Mouse (Mus musculus): Measurements from ENCODE around the gene Zbtb25. TPM values are rescaled to one million over a fixed set of nuclear protein-coding genes. Genes with fewer than 3 reads are reported as not detected.

Zbtb25 gene
- 18.2 and 19.0 TPM in 2 replicates for polyA plus RNA-seq (2016; fragmentation: Nextera tagmentation; extraction: Ambion mirVana)

GRCm38 (mm10) chr12:76369206-76369977, at the start of gene Zbtb25:
Zbtb25 (minus strand) TSS chr12:76369602.
- Histone ChIP-seq H3K4me1 (peaks cover 61% of the 10 kb centered on the region), H3K4me3 (peak within 1 kb of the TSS; percentile 94), H3K27me3 (ENCODE audit: low read depth, poor library complexity, severe bottlenecking) (no peaks in the 10 kb centered on the region), H3K36me3 (peaks cover 2% of the 10 kb centered on the region; the same call in 1 of the 2 replicates), H3K9me3 (replicated peaks) (no peaks in the 10 kb centered on the region), H3K27ac (replicated peaks) (peak within 1 kb of the TSS; percentile 100)
- WGBS = under 1% methylated on average over 96 of the region's 96 CpGs
- DNase-seq (ENCODE audit: low spot score) = peak; percentile 87

GRCm38 (mm10) chr12:76418346-76418745, 48.9 kb upstream of the Zbtb25 start:
- H3K36me3 ChIP-seq = no peaks in the 10 kb centered on the region
- H3K4me3 ChIP-seq = no peak overlapping the region
- no peak overlapping the region for H3K27ac ChIP-seq (replicated peaks)
- no peak for DNase-seq (ENCODE audit: low spot score)
- peaks cover 5% of the 10 kb centered on the region; the same call in 1 of the 2 replicates for H3K9me3 ChIP-seq (replicated peaks)
- H3K4me1 ChIP-seq = peaks cover 6% of the 10 kb centered on the region
- H3K27me3 ChIP-seq (ENCODE audit: low read depth, poor library complexity, severe bottlenecking) = peaks cover 33% of the 10 kb centered on the region
- WGBS = 94% methylated on average over 5 of the region's 5 CpGs

- 2% methylated on average over 37 of the region's 37 CpGs for WGBS
- no peaks in the 10 kb centered on the region for H3K36me3 ChIP-seq
- DNase-seq (ENCODE audit: low spot score) = peak; percentile 49
- H3K27ac ChIP-seq (replicated peaks) = no peak within 1 kb of the TSS
- H3K27me3 ChIP-seq (ENCODE audit: low read depth, poor library complexity, severe bottlenecking) = peaks cover 33% of the 10 kb centered on the region
- H3K9me3 ChIP-seq (replicated peaks) = peaks cover 5% of the 10 kb centered on the region; the same call in 1 of the 2 replicates
- peaks cover 6% of the 10 kb centered on the region for H3K4me1 ChIP-seq
- H3K4me3 ChIP-seq = peak within 1 kb of the TSS; percentile 55
These were observed 48.0 kb upstream of the Zbtb25 start, which contains the start of gene Ppp1r36 for GRCm38 (mm10) chr12:76417433-76417854. Ppp1r36 (plus strand) TSS chr12:76417538.

GRCm38 (mm10) chr12:76415383-76416010, 46.1 kb upstream of the Zbtb25 start:
- Histone ChIP-seq H3K9me3 (replicated peaks) (peaks cover 5% of the 10 kb centered on the region; the same call in 1 of the 2 replicates), H3K4me1 (peaks cover 6% of the 10 kb centered on the region), H3K36me3 (no peaks in the 10 kb centered on the region), H3K27ac (replicated peaks) (no peak overlapping the region), H3K4me3 (no peak overlapping the region), H3K27me3 (ENCODE audit: low read depth, poor library complexity, severe bottlenecking) (peaks cover 33% of the 10 kb centered on the region)
- DNase-seq (ENCODE audit: low spot score) = no peak
- 90% methylated on average over 12 of the region's 12 CpGs for WGBS

- H3K36me3 ChIP-seq = no peaks in the 10 kb centered on the region
- H3K9me3 ChIP-seq (replicated peaks) = no peaks in the 10 kb centered on the region
- no peak for DNase-seq (ENCODE audit: low spot score)
- WGBS = 71% methylated on average over 4 of the region's 4 CpGs
- peaks cover 48% of the 10 kb centered on the region for H3K27me3 ChIP-seq (ENCODE audit: low read depth, poor library complexity, severe bottlenecking)
- no peak overlapping the region for H3K4me3 ChIP-seq
- H3K4me1 ChIP-seq = peaks cover 21% of the 10 kb centered on the region
- H3K27ac ChIP-seq (replicated peaks) = no peak overlapping the region
These were observed 39.8 kb upstream of the Zbtb25 start for GRCm38 (mm10) chr12:76409166-76409565.

GRCm38 (mm10) chr12:76407184-76407583, 37.8 kb upstream of the Zbtb25 start:
- no peaks in the 10 kb centered on the region for H3K36me3 ChIP-seq
- peaks cover 58% of the 10 kb centered on the region for H3K27me3 ChIP-seq (ENCODE audit: low read depth, poor library complexity, severe bottlenecking)
- H3K4me1 ChIP-seq = peaks cover 31% of the 10 kb centered on the region
- WGBS = 53% methylated on average over 1 of the region's 1 CpGs
- no peak overlapping the region for H3K4me3 ChIP-seq
- DNase-seq (ENCODE audit: low spot score) = no peak
- H3K27ac ChIP-seq (replicated peaks) = no peak overlapping the region
- H3K9me3 ChIP-seq (replicated peaks) = no peaks in the 10 kb centered on the region

DNA sequence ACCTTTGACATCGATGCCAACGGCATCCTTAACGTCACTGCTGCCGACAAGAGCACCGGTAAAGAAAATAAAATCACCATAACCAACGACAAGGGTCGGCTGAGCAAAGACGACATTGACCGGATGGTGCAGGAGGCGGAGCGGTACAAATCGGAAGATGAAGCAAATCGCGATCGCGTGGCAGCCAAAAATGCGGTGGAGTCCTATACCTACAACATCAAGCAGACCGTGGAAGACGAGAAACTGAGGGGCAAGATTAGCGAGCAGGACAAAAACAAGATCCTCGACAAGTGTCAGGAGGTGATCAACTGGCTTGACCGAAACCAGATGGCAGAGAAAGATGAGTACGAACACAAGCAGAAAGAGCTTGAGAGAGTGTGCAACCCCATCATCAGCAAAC, 36.6 kb upstream of the Zbtb25 start:
- Histone ChIP-seq H3K4me1 (peaks cover 31% of the 10 kb centered on the region), H3K27me3 (ENCODE audit: low read depth, poor library complexity, severe bottlenecking) (peaks cover 68% of the 10 kb centered on the region), H3K36me3 (no peaks in the 10 kb centered on the region), H3K4me3 (peak overlapping the region; percentile 69), H3K27ac (replicated peaks) (no peak overlapping the region), H3K9me3 (replicated peaks) (no peaks in the 10 kb centered on the region)
- WGBS = 4% methylated on average over 23 of the region's 23 CpGs
- DNase-seq (ENCODE audit: low spot score) = peak; percentile 45

DNA sequence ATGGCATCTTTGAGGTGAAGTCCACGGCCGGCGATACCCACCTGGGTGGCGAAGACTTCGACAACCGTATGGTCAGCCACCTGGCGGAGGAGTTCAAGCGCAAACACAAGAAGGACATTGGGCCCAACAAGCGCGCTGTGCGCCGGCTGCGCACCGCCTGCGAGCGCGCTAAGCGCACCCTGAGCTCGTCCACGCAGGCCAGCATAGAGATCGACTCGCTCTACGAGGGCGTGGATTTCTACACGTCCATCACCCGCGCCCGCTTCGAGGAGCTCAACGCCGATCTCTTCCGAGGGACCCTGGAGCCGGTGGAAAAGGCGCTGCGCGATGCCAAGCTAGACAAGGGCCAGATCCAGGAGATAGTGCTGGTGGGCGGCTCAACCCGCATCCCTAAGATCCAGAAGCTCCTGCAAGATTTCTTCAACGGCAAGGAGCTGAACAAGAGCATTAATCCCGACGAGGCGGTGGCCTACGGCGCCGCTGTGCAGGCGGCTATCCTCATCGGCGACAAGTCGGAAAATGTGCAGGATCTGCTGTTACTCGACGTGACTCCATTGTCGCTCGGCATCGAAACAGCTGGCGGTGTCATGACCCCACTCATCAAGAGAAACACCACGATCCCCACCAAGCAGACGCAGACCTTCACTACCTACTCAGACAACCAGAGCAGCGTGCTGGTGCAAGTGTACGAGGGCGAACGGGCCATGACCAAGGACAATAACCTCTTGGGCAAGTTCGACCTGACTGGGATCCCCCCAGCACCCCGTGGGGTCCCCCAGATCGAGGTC, 36.0 kb upstream of the Zbtb25 start:
- Histone ChIP-seq H3K4me3 (peak overlapping the region; percentile 69), H3K27ac (replicated peaks) (no peak overlapping the region), H3K4me1 (peaks cover 31% of the 10 kb centered on the region), H3K27me3 (ENCODE audit: low read depth, poor library complexity, severe bottlenecking) (peaks cover 68% of the 10 kb centered on the region), H3K9me3 (replicated peaks) (no peaks in the 10 kb centered on the region), H3K36me3 (no peaks in the 10 kb centered on the region)
- DNase-seq (ENCODE audit: low spot score) = peak; percentile 58
- 3% methylated on average over 64 of the region's 64 CpGs for WGBS

- no peak for DNase-seq (ENCODE audit: low spot score)
- no peaks in the 10 kb centered on the region for H3K9me3 ChIP-seq (replicated peaks)
- no peak overlapping the region for H3K27ac ChIP-seq (replicated peaks)
- peaks cover 31% of the 10 kb centered on the region for H3K4me1 ChIP-seq
- peaks cover 68% of the 10 kb centered on the region for H3K27me3 ChIP-seq (ENCODE audit: low read depth, poor library complexity, severe bottlenecking)
- 9% methylated on average over 20 of the region's 20 CpGs for WGBS
- no peaks in the 10 kb centered on the region for H3K36me3 ChIP-seq
- peak overlapping the region; percentile 69 for H3K4me3 ChIP-seq
These were observed 35.4 kb upstream of the Zbtb25 start for GRCm38 (mm10) chr12:76404836-76405182.

DNA sequence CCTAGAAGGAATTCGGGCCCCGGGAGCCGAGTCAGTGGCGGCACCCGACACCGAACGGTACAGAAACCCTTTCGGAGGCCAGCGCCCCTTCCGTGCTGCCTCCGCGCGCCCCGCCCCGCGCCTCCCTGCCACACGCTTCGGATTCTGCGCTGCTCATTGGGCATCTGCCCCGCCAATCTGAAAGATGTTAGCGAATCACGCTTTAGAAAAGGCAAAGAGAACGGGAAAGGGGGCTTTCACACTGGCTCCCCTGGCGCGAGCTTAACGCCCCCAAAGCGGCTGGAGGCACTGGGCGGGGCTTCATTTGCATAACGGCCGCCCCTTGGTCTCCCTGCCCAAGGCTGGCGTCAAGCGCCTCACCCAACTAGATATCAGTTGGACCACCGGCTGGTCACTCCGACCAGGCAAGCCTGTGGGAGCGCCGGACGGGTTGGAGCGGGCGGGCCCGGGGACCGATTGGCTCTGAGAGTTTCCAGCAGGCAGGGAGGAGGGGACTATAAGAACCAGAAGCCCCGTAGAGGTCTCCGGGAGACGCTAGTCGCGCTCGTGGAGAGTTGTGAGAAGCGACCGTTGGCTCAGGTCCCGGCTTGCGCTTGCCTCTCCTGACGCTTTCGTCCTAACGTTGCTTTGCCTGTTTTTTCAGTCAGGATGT, 34.6 kb upstream of the Zbtb25 start, which contains the start of gene Hspa2:
Gene Hspa2 (plus strand): TSS at position 291 of the 652 bp plus-strand sequence.
- Histone ChIP-seq H3K4me3 (peak within 1 kb of the TSS; percentile 69), H3K36me3 (no peaks in the 10 kb centered on the region), H3K4me1 (peaks cover 31% of the 10 kb centered on the region), H3K9me3 (replicated peaks) (no peaks in the 10 kb centered on the region), H3K27me3 (ENCODE audit: low read depth, poor library complexity, severe bottlenecking) (peaks cover 68% of the 10 kb centered on the region), H3K27ac (replicated peaks) (peak within 1 kb of the TSS; percentile 92)
- under 1% methylated on average over 54 of the region's 54 CpGs for WGBS
- DNase-seq (ENCODE audit: low spot score) = peak; percentile 98

DNA sequence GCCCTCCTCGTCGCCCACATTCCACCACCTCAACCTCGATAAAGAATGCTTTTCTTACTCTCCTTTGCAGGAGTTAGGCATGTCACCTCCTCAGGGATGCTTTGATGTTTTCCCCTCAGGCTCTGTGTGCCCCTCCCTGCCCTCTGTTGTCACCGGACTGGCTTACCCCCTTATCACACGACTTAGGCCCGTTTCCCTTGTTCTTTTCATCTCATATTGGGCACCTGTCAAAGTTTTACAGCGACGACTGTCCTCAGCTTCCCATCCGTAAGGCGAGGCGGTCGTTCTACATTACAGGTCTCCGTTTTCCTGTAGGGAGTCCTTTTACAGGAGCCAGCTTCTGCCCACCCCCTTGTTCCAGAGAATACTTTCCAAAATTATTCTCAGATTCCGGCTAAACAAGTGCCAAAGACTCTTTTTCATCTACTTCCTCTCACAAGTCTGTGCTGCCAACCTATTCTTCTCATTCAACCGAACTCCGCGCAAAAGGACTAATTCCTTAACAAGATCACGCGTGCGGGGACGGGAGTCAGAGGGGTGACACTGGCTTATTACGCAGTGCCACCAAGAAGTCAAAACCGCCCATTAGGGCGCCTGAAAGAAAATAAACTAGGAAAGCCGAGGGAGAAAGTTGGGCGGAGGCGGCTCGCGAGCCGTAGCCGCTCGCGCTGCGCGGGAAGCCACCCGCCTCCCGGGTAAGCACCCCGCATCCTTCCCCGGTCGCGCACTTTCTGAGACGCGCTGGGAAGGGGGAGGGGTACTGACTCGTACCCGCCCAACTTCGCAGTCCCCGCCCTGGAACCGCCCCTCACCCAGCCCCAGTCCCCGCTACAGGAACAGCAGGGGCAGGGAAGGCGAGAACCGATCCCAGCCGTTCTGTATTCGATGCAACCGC, 33.8 kb upstream of the Zbtb25 start:
- Histone ChIP-seq H3K36me3 (no peaks in the 10 kb centered on the region), H3K9me3 (replicated peaks) (no peaks in the 10 kb centered on the region), H3K27me3 (ENCODE audit: low read depth, poor library complexity, severe bottlenecking) (peaks cover 61% of the 10 kb centered on the region), H3K27ac (replicated peaks) (peak overlapping the region; percentile 92), H3K4me3 (peak overlapping the region; percentile 69), H3K4me1 (peaks cover 31% of the 10 kb centered on the region)
- DNase-seq (ENCODE audit: low spot score) = no peak
- WGBS = under 1% methylated on average over 54 of the region's 54 CpGs
